7 mouse cellular contexts compared by ENCODE assay signal in the genomic region with DNA sequence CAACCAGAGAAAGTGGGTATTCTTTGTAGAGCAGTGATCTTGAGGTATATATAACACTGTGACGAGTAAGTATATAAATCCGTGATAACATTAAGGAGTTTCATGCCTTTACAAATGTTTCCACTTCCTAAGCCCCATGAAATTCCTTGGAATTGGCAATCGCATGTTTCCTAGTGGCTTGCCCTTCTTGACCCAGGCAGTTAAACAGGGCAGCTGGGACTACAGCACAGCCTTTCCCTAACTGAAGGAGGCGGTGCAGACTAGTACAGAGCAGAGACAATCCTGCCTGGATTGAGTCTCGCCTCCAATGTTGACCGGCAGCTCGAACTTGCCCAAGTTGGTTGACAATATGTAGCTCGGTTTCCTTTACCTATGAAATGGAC. TPM values are rescaled to one million over a fixed set of nuclear protein-coding genes. Genes with fewer than 3 reads are reported as not detected.
DNase-seq lines count a peak whose midpoint lies in the region; ATAC-seq and TF ChIP-seq lines count a peak whose summit lies in the region.

No protein-coding gene starts in this region.

- ATAC-seq in lung, postnatal 0 days, result peak; percentile 49

- H3K4me1 ChIP-seq in CH12.LX (ENCODE audit: control insufficient read depth in 1 of 2, insufficient read depth in 2 of 2), result peaks cover 10 to 35% of the 10 kb centered on the region in 2 experiments
- peaks cover 6% of the 10 kb centered on the region for H3K4me1 ChIP-seq in heart, adult 2 months (ENCODE audit: control insufficient read depth, insufficient read depth, low read length)
- no peaks in the 10 kb centered on the region for H3K4me1 ChIP-seq in lung, postnatal 0 days (ENCODE audit: insufficient read depth, low read depth, low read length)

- TF ChIP-seq EP300 in CH12.LX (IDR thresholded peaks at IDR 0.05; ENCODE audit: low read length), result no peak
- no peak for TF ChIP-seq EP300 in heart, adult 2 months (IDR thresholded peaks at IDR 0.05; ENCODE audit: insufficient read depth, low read depth, low read length)
- no peak for TF ChIP-seq EP300 in lung, postnatal 0 days (IDR thresholded peaks at IDR 0.05)

- TF ChIP-seq CTCF in CH12.LX (conservative IDR thresholded peaks at IDR 0.05 in 1 of 2, IDR thresholded peaks at IDR 0.05 in 1 of 2; ENCODE audit: low read depth in 2 of 2, low read length in 2 of 2), result peak in 1 of 2 experiments; percentile 22; a peak in 1 of 4 replicates
- TF ChIP-seq CTCF in heart, adult 2 months (IDR thresholded peaks at IDR 0.05), result peak; percentile 59
- TF ChIP-seq CTCF in lung, postnatal 0 days (IDR thresholded peaks at IDR 0.05), result peak; percentile 58

- DNase-seq in CH12.LX (ENCODE audit: extremely low read depth) (peak; percentile 48), MEL-GATA-1-ER (ENCODE audit: extremely low read depth, low read depth) (peak; percentile 36)
- DNase-seq in cerebellum, postnatal 25 days, result peak; percentile 42 to 46
- DNase-seq in heart, adult 2 months, result peak; percentile 42 to 43
- peak; percentile 51 to 57 for DNase-seq in kidney, adult 8-10 months
- peak; percentile 77 for DNase-seq in lung, postnatal 0 days (ENCODE audit: low spot score)
- peak; percentile 46 for DNase-seq in skeletal muscle tissue, adult 2 months (ENCODE audit: low read depth, low spot score)

- TF ChIP-seq RAD21 in CH12.LX (IDR thresholded peaks at IDR 0.05; ENCODE audit: low read depth, low read length), result no peak; the same call in none of the 2 replicates

- dilution Hi-C loops in CH12.LX (cut with MboI; ENCODE audit: extremely low pct_ligation_motif_present, extremely low pct_unique_long_range_greater_than_20kb, low sequenced_read_pairs), result no loop called here

- H3K79me2 ChIP-seq in CH12.LX (replicated peaks; ENCODE audit: control insufficient read depth, extremely low read depth, insufficient read depth, poor library complexity, severe bottlenecking), result peaks cover 42% of the 10 kb centered on the region
- 0 out of 2 replicates have a peak, but pooled peaks cover under 1% of the 10 kb centered on the region for H3K79me2 ChIP-seq in heart, adult 2 months (replicated peaks; ENCODE audit: control insufficient read depth, insufficient read depth, low read length)

- H3K4me2 ChIP-seq in CH12.LX (ENCODE audit: insufficient read depth, low read depth, poor library complexity, severe bottlenecking), result peak overlapping the region; percentile 77
- H3K4me2 ChIP-seq in lung, postnatal 0 days (replicated peaks; ENCODE audit: low read depth, low read length), result peak overlapping the region; percentile 88

- intact Hi-C loops in heart, adult 2 months (cut with DNase I), result loop anchor here (2.0 kb wide), 2 partner anchors 41 to 95 kb away; a partner anchor contains a TSS

- H3K36me3 ChIP-seq in CH12.LX (replicated peaks in 1 of 2; ENCODE audit: control insufficient read depth in 1 of 2, insufficient read depth in 1 of 2, low read length in 1 of 2), result peaks cover 19 to 33% of the 10 kb centered on the region in 2 experiments
- H3K36me3 ChIP-seq in heart, adult 2 months (ENCODE audit: control insufficient read depth, insufficient read depth, low read length), result 0 out of 2 replicates have a peak, but pooled peaks cover 2% of the 10 kb centered on the region
- H3K36me3 ChIP-seq in lung, postnatal 0 days (ENCODE audit: insufficient read depth, low read length), result no peaks in the 10 kb centered on the region

- no peak for TF ChIP-seq POLR2A in CH12.LX (IDR thresholded peaks at IDR 0.05; ENCODE audit: low read depth, low read length)
- TF ChIP-seq POLR2A in heart, adult 2 months (IDR thresholded peaks at IDR 0.05; ENCODE audit: insufficient read depth, low read depth, low read length), result no peak

- H3K4me3 ChIP-seq in CH12.LX (replicated peaks in 1 of 3; ENCODE audit: low read depth in 2 of 3, low read length in 2 of 3, poor library complexity in 1 of 3), result peak overlapping the region; percentile 62 to 85 (median 81)
- peak overlapping the region; percentile 83 for H3K4me3 ChIP-seq in heart, adult 2 months
- H3K4me3 ChIP-seq in lung, postnatal 0 days (ENCODE audit: low read depth, low read length), result peak overlapping the region; percentile 79

- H3K27ac ChIP-seq in CH12.LX (ENCODE audit: insufficient read depth, low read depth), result peak overlapping the region; percentile 64
- peak overlapping the region; percentile 89 for H3K27ac ChIP-seq in heart, adult 2 months
- peak overlapping the region; percentile 94 for H3K27ac ChIP-seq in lung, postnatal 0 days (ENCODE audit: low read length)

- in situ Hi-C loops in CH12.LX (cut with MboI; ENCODE audit: low pct_ligation_motif_present, low pct_unique_long_range_greater_than_20kb, low sequenced_read_pairs), result no loop called here

- no peaks in the 10 kb centered on the region for H3K27me3 ChIP-seq in CH12.LX (replicated peaks)
- no peaks in the 10 kb centered on the region for H3K27me3 ChIP-seq in heart, adult 2 months (ENCODE audit: control insufficient read depth, insufficient read depth, low read length)
- H3K27me3 ChIP-seq in lung, postnatal 0 days (replicated peaks; ENCODE audit: insufficient read depth, low read length), result no peaks in the 10 kb centered on the region

- under 1% methylated on average over 8 of the region's 8 CpGs for WGBS in heart, adult 2 months
- WGBS in lung, postnatal 0 days, result under 1% methylated on average over 8 of the region's 8 CpGs

- H3K9ac ChIP-seq in CH12.LX (ENCODE audit: insufficient read depth, low read depth), result peak overlapping the region; percentile 85
- peak overlapping the region; percentile 64 for H3K9ac ChIP-seq in heart, adult 2 months (ENCODE audit: low read depth, low read length)
- peak overlapping the region; percentile 78 for H3K9ac ChIP-seq in lung, postnatal 0 days (replicated peaks; ENCODE audit: low read depth)

- no peaks in the 10 kb centered on the region for H3K9me3 ChIP-seq in CH12.LX (replicated peaks; ENCODE audit: low read length)
- no peaks in the 10 kb centered on the region for H3K9me3 ChIP-seq in lung, postnatal 0 days (ENCODE audit: low read length)

TF ChIP-seq in CH12.LX, 34 proteins besides CTCF, POLR2A, EP300 and RAD21:
- TF ChIP-seq JUN (IDR thresholded peaks at IDR 0.05; ENCODE audit: insufficient read depth, low read depth, low read length) (no peak), TBP (conservative IDR thresholded peaks at IDR 0.05; ENCODE audit: low read depth, low read length) (0 out of 2 replicates have a peak, but pooled peaks have one; percentile 11), MYC (IDR thresholded peaks at IDR 0.05; ENCODE audit: low read depth, low read length) (0 out of 2 replicates have a peak, but pooled peaks have one; percentile 12)

RNA-seq across cellular contexts. Expression of a gene that starts 6.9 kb away (rescaled TPM):
- 1.5 and 1.6 TPM in 2 replicates for total RNA-seq in CH12.LX (2012; rRNA removed)
- 1.4 and 1.7 TPM in 2 replicates for total RNA-seq in CH12.LX (2014; rRNA removed)
- polyA plus RNA-seq in CH12.LX (2012; ENCODE audit: insufficient read length, low read depth), result 3.5 and 4.0 TPM in 2 replicates
- under 1 TPM; 0.45 to 0.63 TPM for total RNA-seq in heart, adult 2 months (2021)
- 0.18 and 0.21 TPM in 2 replicates for polyA plus RNA-seq in heart, adult 2 months (2012; rRNA removed)
- polyA plus RNA-seq in lung, postnatal 0 days (2015; fragmentation: Nextera tagmentation; extraction: Ambion mirVana), result not detected in 2 replicates

RNA-seq across cellular contexts. Expression of a gene that starts 25.8 kb away (rescaled TPM):
- 92.1 and 106 TPM in 2 replicates for total RNA-seq in CH12.LX (2012; rRNA removed)
- 133 and 147 TPM in 2 replicates for total RNA-seq in CH12.LX (2014; rRNA removed)
- 254 and 256 TPM in 2 replicates for polyA plus RNA-seq in CH12.LX (2012; ENCODE audit: insufficient read length, low read depth)
- total RNA-seq in heart, adult 2 months (2021), result 10 to 100 TPM; 56.8 to 61.1 TPM
- polyA plus RNA-seq in heart, adult 2 months (2012; rRNA removed), result 21.3 and 29.9 TPM in 2 replicates
- polyA plus RNA-seq in lung, postnatal 0 days (2015; fragmentation: Nextera tagmentation; extraction: Ambion mirVana), result 34.6 and 40.0 TPM in 2 replicates

Comparison
In these comparisons a context has a peak if more than half of its experiments do, and no peak if none do; other contexts are left out.
1. Peak in every context shown above with its lines: DNase-seq, ATAC-seq, H3K4me3 ChIP-seq and H3K27ac ChIP-seq.